Mouse (Mus musculus): ENCODE results near the gene Vmn2r35. TPM values are rescaled to one million over a fixed set of nuclear protein-coding genes. Genes with fewer than 3 reads are reported as not detected.
"Not testable (repeated sequence)": the region's sequence is repeated elsewhere in the genome, so short reads cannot be mapped to it uniquely, and the experiment has no call there.

Vmn2r35 gene
- not detected in 2 replicates for polyA plus RNA-seq (2015; fragmentation: Nextera tagmentation; extraction: Ambion mirVana)

GRCm38 (mm10) chr7:7819767-7820166 lies at the start of gene Vmn2r35:
Gene Vmn2r35 (minus strand): TSS chr7:7819867.
- H3K4me1 ChIP-seq (replicated peaks); H3K4me2 ChIP-seq; H3K4me3 ChIP-seq; H3K9me3 ChIP-seq; ATAC-seq (ENCODE audit: low FRiP score, low read depth); H3K9ac ChIP-seq; H3K27ac ChIP-seq (replicated peaks); H3K27me3 ChIP-seq; H3K36me3 ChIP-seq: not testable (repeated sequence)
- no CpG with 5 or more reads among the region's 1 CpGs for WGBS

- H3K27ac ChIP-seq (replicated peaks); H3K27me3 ChIP-seq; H3K36me3 ChIP-seq; H3K9me3 ChIP-seq; H3K4me3 ChIP-seq; ATAC-seq (ENCODE audit: low FRiP score, low read depth); H3K4me1 ChIP-seq (replicated peaks); H3K9ac ChIP-seq; H3K4me2 ChIP-seq: not testable (repeated sequence)
- WGBS: 95% methylated on average over 7 of the region's 25 CpGs
These were observed 25.5 kb downstream of the Vmn2r35 start for GRCm38 (mm10) chr7:7794196-7794595.

Other genes with a start within 250 kb of the Vmn2r35 start
- not detected in 2 replicates for gene Vmn2r34, start 130.4 kb downstream of the Vmn2r35 start, polyA plus RNA-seq (2015; fragmentation: Nextera tagmentation; extraction: Ambion mirVana)
- not detected in 2 replicates for gene Vmn2r36, start 82.6 kb upstream of the Vmn2r35 start, polyA plus RNA-seq (2015; fragmentation: Nextera tagmentation; extraction: Ambion mirVana)